Mouse (Mus musculus) mesoderm, embryonic 11.5 days (tissue): ENCODE measurements at regions not wholly inside any gene's neighbourhood (a gene's known extent, or its start where the extent isn't known, plus 50 kb on each side); places are given as distances from the start of the nearest gene placed in this dataset.

Experiments
- DNase-seq: peaks from one replicate; pipeline ENCODE4 v3.0.0-alpha.2; 2012; ENCODE audit warnings: low read depth, low spot score

- DNase-seq = no peak
Observed at GRCm38 (mm10) chr5:73874770-73875169, 193.5 kb downstream of the Usp46 start.

GRCm38 (mm10) chr5:73875847-73876246 is 192.4 kb downstream of the Usp46 start:
- no peak for DNase-seq

GRCm38 (mm10) chr5:73880936-73881335 is 187.3 kb downstream of the Usp46 start:
- DNase-seq = no peak

- peak; percentile 64 for DNase-seq
Observed at GRCm38 (mm10) chr5:73881941-73882340, 186.3 kb downstream of the Usp46 start.

- no peak for DNase-seq
Observed at GRCm38 (mm10) chr5:73884998-73885397, 183.2 kb downstream of the Usp46 start.

- no peak for DNase-seq
Observed at GRCm38 (mm10) chr5:73885691-73886090, 182.5 kb downstream of the Usp46 start.

GRCm38 (mm10) chr5:73887306-73887958 is 180.8 kb downstream of the Usp46 start:
- no peak for DNase-seq

- DNase-seq = peak; percentile 64
Observed at GRCm38 (mm10) chr5:73888391-73888790, 179.8 kb downstream of the Usp46 start.

GRCm38 (mm10) chr5:73889342-73889741 is 178.9 kb downstream of the Usp46 start:
- no peak for DNase-seq

- no peak for DNase-seq
Observed at GRCm38 (mm10) chr5:73890942-73891341, 177.3 kb downstream of the Usp46 start.

GRCm38 (mm10) chr5:73891606-73892005 is 176.6 kb downstream of the Usp46 start:
- no peak for DNase-seq

GRCm38 (mm10) chr5:73892440-73893225 is 175.6 kb downstream of the Usp46 start:
- DNase-seq = no peak

- no peak for DNase-seq
Observed at GRCm38 (mm10) chr5:73895186-73895585, 173.0 kb downstream of the Usp46 start.

- DNase-seq = no peak
Observed at GRCm38 (mm10) chr5:73896785-73897184, 171.4 kb downstream of the Usp46 start.

GRCm38 (mm10) chr5:73901651-73902050 is 166.6 kb downstream of the Usp46 start:
- DNase-seq = no peak

- DNase-seq = no peak
Observed at GRCm38 (mm10) chr5:73902470-73903218, 165.6 kb downstream of the Usp46 start.

- no peak for DNase-seq
Observed at GRCm38 (mm10) chr5:73903219-73903570, 165.0 kb downstream of the Usp46 start.

GRCm38 (mm10) chr5:73904146-73904811 is 164.0 kb downstream of the Usp46 start:
- no peak for DNase-seq

- no peak for DNase-seq
Observed at GRCm38 (mm10) chr5:73912149-73912548, 156.1 kb downstream of the Usp46 start.

GRCm38 (mm10) chr5:73913116-73913515 is 155.1 kb downstream of the Usp46 start:
- peak; percentile 52 for DNase-seq

GRCm38 (mm10) chr5:73918011-73918410 is 150.2 kb downstream of the Usp46 start:
- no peak for DNase-seq

GRCm38 (mm10) chr5:73919936-73920335 is 148.3 kb downstream of the Usp46 start:
- no peak for DNase-seq
